Mouse (Mus musculus) kidney, embryonic 15.5 days (tissue): Measurements from ENCODE around the gene Gsk3a. TPM values are rescaled to one million over a fixed set of nuclear protein-coding genes. Genes with fewer than 3 reads are reported as not detected.
A peak's percentile ranks its signal among the peaks of the same experiment; 100 is the strongest.

ENCODE experiments used
- ATAC-seq: fragments of 200-750 bp; cut with Nextera tagmentation; replicated peaks from 2 replicates; pipeline ENCODE4 v1.8.0; 2017; ENCODE audit warnings: moderate TSS enrichment; ENCODE audit not compliant: low FRiP score
- H3K27ac ChIP-seq: fragments of 300-500 bp; sonication (generic); 2 replicates; pipeline ENCODE4 v1.5.1; 2015; ENCODE audit warnings: mild to moderate bottlenecking, inconsistent platforms
- H3K27me3 ChIP-seq: fragments of 300-500 bp; sonication (generic); 2 replicates; pipeline ENCODE4 v1.6.1; 2015; ENCODE audit warnings: inconsistent platforms
- H3K36me3 ChIP-seq: fragments of 300-500 bp; sonication (generic); 2 replicates; pipeline ENCODE4 v1.6.1; 2015; ENCODE audit warnings: inconsistent platforms
- H3K4me1 ChIP-seq: fragments of 300-500 bp; sonication (generic); 2 replicates; pipeline ENCODE4 v1.6.1; 2015; ENCODE audit warnings: inconsistent platforms
- H3K4me2 ChIP-seq: fragments of 300-500 bp; sonication (generic); 2 replicates; pipeline ENCODE4 v1.6.1; 2015; ENCODE audit warnings: moderate library complexity, mild to moderate bottlenecking, inconsistent platforms
- H3K4me3 ChIP-seq: fragments of 300-500 bp; sonication (generic); replicated peaks from 2 replicates; pipeline ENCODE4 v1.5.1; 2015; ENCODE audit warnings: mild to moderate bottlenecking, inconsistent platforms
- H3K9ac ChIP-seq: fragments of 300-500 bp; sonication (generic); 2 replicates; pipeline ENCODE4 v1.6.1; 2015; ENCODE audit warnings: mild to moderate bottlenecking, inconsistent platforms
- H3K9me3 ChIP-seq: fragments of 300-500 bp; sonication (generic); replicated peaks from 2 replicates; pipeline ENCODE4 v1.6.1; 2016; ENCODE audit warnings: inconsistent platforms
- WGBS: fragments of 180-500 bp; shearing (Covaris S2); methylation state at CpG from one replicate; pipeline ENCODE4 v1.1.7; 2015; ENCODE audit warnings: mixed read lengths; 5-methylcytosine and 5-hydroxymethylcytosine counted together
- polyA plus RNA-seq: library from polyadenylated mRNA; unstranded; fragments of >200 nt; fragmentation: Nextera tagmentation; extraction: Ambion mirVana; gene quantifications from 2 replicates; pipeline ENCODE4 v1.2.1, GENCODE M21; 2015

Gene Gsk3a
- polyA plus RNA-seq, 1 experiment from 2014 or later, result 12.1 TPM

GRCm38 (mm10) chr7:25251822-25252221 lies 14.2 kb upstream of the Gsk3a start:
- H3K4me1 ChIP-seq, result peaks cover 34% of the 10 kb centered on the region
- peak overlapping the region; percentile 98 for H3K27ac ChIP-seq
- WGBS, result 16% methylated on average over 8 of the region's 8 CpGs
- no peak for ATAC-seq
- H3K27me3 ChIP-seq, result no peaks in the 10 kb centered on the region
- H3K36me3 ChIP-seq, result no peaks in the 10 kb centered on the region
- H3K9ac ChIP-seq, result peak overlapping the region; percentile 56; the same call in 1 of the 2 replicates
- H3K4me2 ChIP-seq, result peak overlapping the region; percentile 94
- H3K9me3 ChIP-seq, result no peaks in the 10 kb centered on the region
- H3K4me3 ChIP-seq, result peak overlapping the region; percentile 76

DNA sequence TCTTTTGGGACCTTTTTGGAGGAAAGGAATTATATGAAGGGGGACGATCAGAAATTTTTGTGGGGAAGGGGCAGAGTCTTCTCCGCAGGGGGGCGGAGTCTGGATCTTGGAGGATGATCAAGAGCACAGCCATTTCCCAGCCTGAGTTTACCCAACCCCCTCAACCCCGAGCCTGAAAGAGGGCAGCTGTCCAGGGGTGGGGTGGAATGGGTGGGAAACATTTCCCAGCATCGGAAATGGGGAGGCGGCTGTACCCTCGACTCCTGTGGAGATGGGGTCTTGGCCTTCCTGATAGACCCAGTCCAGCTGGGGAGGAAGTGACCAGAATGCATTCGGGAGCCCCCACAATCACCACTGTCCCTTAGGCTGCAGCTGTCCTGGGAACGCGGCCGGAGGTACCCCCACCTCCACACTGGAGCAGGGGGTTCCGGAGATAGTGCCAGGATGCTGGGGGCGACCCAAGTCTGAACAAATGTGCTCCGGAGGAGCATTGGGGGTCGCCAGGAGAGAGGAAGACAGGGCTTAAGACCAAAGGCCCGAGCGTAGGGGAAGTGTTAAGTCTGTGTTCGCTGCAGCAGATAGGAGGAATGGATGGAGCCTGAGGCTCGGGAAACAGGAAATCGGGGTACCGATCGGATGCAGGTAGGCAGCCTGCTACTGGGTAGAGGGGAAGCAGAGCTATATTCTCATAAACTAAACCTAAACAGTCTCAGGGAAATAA lies 13.6 kb upstream of the Gsk3a start:
- 2% methylated on average over 22 of the region's 22 CpGs for WGBS
- Histone ChIP-seq H3K36me3 (peaks cover 2% of the 10 kb centered on the region; the same call in 1 of the 2 replicates), H3K27me3 (no peaks in the 10 kb centered on the region), H3K4me2 (peak overlapping the region; percentile 94), H3K27ac (peak overlapping the region; percentile 98), H3K9me3 (no peaks in the 10 kb centered on the region), H3K9ac (peak overlapping the region; percentile 56), H3K4me1 (peaks cover 39% of the 10 kb centered on the region), H3K4me3 (peak overlapping the region; percentile 76)
- ATAC-seq, result peak; percentile 28

- H3K27ac ChIP-seq, result peak within 1 kb of the TSS; percentile 98
- peak; percentile 78 for ATAC-seq
- no peaks in the 10 kb centered on the region for H3K27me3 ChIP-seq
- H3K4me2 ChIP-seq, result peak within 1 kb of the TSS; percentile 94
- no peaks in the 10 kb centered on the region for H3K9me3 ChIP-seq
- peaks cover 10% of the 10 kb centered on the region for H3K36me3 ChIP-seq
- peak within 1 kb of the TSS; percentile 76 for H3K4me3 ChIP-seq
- peaks cover 48% of the 10 kb centered on the region for H3K4me1 ChIP-seq
- WGBS, result under 1% methylated on average over 60 of the region's 81 CpGs
- peak within 1 kb of the TSS; percentile 75 for H3K9ac ChIP-seq
These were observed 12.7 kb upstream of the Gsk3a start, which contains the start of gene Erf for GRCm38 (mm10) chr7:25250141-25250972. Erf (minus strand) TSS chr7:25250761.

GRCm38 (mm10) chr7:25249314-25250140 lies 11.9 kb upstream of the Gsk3a start:
- 0% methylated on average over 50 of the region's 73 CpGs for WGBS
- Histone ChIP-seq H3K4me3 (peak overlapping the region; percentile 76), H3K4me1 (peaks cover 56% of the 10 kb centered on the region), H3K27ac (peak overlapping the region; percentile 98), H3K9me3 (no peaks in the 10 kb centered on the region), H3K4me2 (peak overlapping the region; percentile 94), H3K27me3 (no peaks in the 10 kb centered on the region), H3K9ac (peak overlapping the region; percentile 75), H3K36me3 (peaks cover 19% of the 10 kb centered on the region)
- peak; percentile 67 for ATAC-seq

DNA sequence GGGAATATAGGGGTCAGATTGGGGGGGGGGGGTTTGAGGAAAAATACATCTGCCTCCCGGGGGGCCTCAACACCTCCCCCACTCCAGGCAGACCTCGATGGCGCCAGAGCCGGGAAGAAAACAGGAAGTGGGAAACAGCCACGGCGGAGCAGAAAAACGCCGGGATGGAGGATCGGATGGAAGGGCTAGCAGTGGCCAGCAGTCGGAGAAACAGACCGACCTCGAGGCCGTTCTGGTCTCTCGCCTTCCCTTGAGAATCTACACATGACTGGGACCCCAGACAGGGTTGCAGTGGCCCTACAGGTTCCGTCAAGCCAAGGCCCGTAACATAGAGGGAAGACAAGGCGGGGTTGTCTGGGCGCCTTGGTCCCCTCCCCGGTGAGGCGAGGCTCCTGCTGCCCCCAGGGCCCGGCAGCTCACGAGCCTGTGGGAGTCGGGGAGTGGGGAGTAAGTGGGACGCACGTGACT lies 11.2 kb upstream of the Gsk3a start:
- peak overlapping the region; percentile 76 for H3K4me3 ChIP-seq
- H3K27ac ChIP-seq, result peak overlapping the region; percentile 98
- WGBS, result 0% methylated on average over 25 of the region's 25 CpGs
- H3K4me1 ChIP-seq, result peaks cover 63% of the 10 kb centered on the region
- H3K9ac ChIP-seq, result peak overlapping the region; percentile 75
- ATAC-seq, result no peak; the same call in 1 of the 2 replicates
- H3K9me3 ChIP-seq, result no peaks in the 10 kb centered on the region
- H3K4me2 ChIP-seq, result peak overlapping the region; percentile 94
- H3K36me3 ChIP-seq, result peaks cover 24% of the 10 kb centered on the region
- H3K27me3 ChIP-seq, result no peaks in the 10 kb centered on the region

GRCm38 (mm10) chr7:25248018-25248647 lies 10.5 kb upstream of the Gsk3a start:
- Histone ChIP-seq H3K27me3 (no peaks in the 10 kb centered on the region), H3K4me1 (peaks cover 68% of the 10 kb centered on the region), H3K4me2 (peak overlapping the region; percentile 94), H3K4me3 (peak overlapping the region; percentile 76), H3K36me3 (peaks cover 30% of the 10 kb centered on the region), H3K9me3 (no peaks in the 10 kb centered on the region), H3K9ac (peak overlapping the region; percentile 75), H3K27ac (peak overlapping the region; percentile 98)
- no peak; the same call in 1 of the 2 replicates for ATAC-seq
- 2% methylated on average over 18 of the region's 18 CpGs for WGBS

DNA sequence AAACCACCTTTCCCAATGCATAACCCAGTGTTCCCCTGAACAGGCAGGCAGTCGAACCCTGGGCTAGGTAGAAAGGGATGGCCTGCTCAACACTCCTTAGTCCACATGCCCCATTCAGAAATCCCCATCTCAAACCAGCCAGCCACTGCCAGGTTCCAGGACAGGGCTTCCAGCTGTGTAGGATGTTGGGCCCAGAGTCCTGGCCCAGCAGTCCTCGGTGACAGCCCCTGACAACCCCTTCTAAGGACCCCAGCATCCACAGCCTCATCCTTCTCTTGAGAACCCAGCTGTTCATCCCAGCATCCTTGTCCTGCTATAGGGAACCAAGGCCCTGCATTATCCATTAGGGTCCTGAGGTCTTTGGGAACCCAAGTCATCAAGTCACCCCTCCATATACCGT lies 9.8 kb upstream of the Gsk3a start:
- H3K27ac ChIP-seq, result peak overlapping the region; percentile 98
- WGBS, result 9% methylated on average over 3 of the region's 3 CpGs
- ATAC-seq, result no peak
- peak overlapping the region; percentile 76 for H3K4me3 ChIP-seq
- no peaks in the 10 kb centered on the region for H3K27me3 ChIP-seq
- peaks cover 36% of the 10 kb centered on the region for H3K36me3 ChIP-seq
- H3K4me2 ChIP-seq, result peak overlapping the region; percentile 94
- peak overlapping the region; percentile 75 for H3K9ac ChIP-seq
- peaks cover 69% of the 10 kb centered on the region for H3K4me1 ChIP-seq
- no peaks in the 10 kb centered on the region for H3K9me3 ChIP-seq

DNA sequence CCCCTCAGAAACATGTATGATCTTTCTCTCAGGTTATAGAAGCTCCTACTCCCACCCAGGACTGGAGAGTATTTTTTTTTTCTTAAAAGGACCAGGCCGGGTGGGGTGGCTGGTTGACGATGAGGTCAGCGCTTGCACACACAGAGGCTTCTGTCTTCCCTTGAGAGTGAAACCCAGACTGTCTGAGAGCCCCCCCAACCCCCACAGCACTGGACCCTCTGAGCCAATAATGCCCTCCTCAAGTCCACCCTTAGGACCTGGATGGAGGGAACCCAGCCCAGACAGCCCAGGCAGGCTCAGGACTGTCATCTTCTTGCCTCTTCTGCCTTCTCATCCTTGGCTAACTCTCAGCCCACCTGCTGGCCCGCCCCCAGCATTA lies 9.1 kb upstream of the Gsk3a start:
- H3K4me2 ChIP-seq, result peak overlapping the region; percentile 94
- peak overlapping the region; percentile 98 for H3K27ac ChIP-seq
- 24% methylated on average over 4 of the region's 4 CpGs for WGBS
- ATAC-seq, result no peak
- H3K4me3 ChIP-seq, result peak overlapping the region; percentile 76
- H3K27me3 ChIP-seq, result no peaks in the 10 kb centered on the region
- peaks cover 44% of the 10 kb centered on the region for H3K36me3 ChIP-seq
- H3K4me1 ChIP-seq, result peaks cover 64% of the 10 kb centered on the region
- H3K9me3 ChIP-seq, result no peaks in the 10 kb centered on the region
- H3K9ac ChIP-seq, result peak overlapping the region; percentile 75

DNA sequence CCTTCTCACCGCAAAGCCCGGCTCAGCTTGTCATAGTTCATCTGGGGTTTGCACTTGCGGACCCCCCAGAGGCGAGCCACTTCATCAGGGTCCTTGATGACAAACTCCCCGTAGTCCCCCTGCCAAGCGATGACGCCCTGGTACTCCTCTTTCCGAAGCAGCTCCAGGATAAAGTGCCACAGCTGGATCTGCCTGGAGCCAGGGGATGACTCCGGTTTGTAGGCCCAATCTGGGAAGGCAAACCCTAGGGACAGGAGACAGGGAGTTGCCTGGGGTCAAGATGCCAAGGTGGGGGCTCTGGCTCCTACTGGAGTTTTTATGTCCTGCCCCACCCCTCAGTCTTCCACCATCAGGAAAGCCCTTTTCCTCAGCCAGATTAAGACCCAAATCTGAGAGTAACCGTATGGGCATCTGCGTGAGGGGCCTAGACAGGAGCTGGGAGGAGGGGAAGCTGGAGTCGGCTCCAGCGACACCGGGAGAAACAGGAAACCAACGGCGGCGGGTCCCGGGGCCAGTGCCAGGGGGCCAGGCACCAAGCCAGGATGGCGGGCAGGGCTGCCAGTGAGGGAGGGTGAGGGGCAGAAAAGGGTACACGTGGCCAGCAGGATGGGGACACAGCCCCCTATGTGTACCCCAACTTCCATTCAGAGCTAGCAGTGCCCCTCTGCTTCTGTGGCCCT lies 8.6 kb upstream of the Gsk3a start:
- Histone ChIP-seq H3K4me3 (peak overlapping the region; percentile 76), H3K4me2 (peak overlapping the region; percentile 94), H3K36me3 (peaks cover 46% of the 10 kb centered on the region), H3K27ac (peak overlapping the region; percentile 98), H3K9ac (peak overlapping the region; percentile 75), H3K9me3 (no peaks in the 10 kb centered on the region), H3K4me1 (peaks cover 61% of the 10 kb centered on the region), H3K27me3 (no peaks in the 10 kb centered on the region)
- no peak for ATAC-seq
- 40% methylated on average over 20 of the region's 20 CpGs for whole genome bisulfite sequencing

- Histone ChIP-seq H3K9me3 (no peaks in the 10 kb centered on the region), H3K36me3 (peaks cover 46% of the 10 kb centered on the region), H3K4me1 (peaks cover 60% of the 10 kb centered on the region), H3K27ac (no peak overlapping the region), H3K27me3 (no peaks in the 10 kb centered on the region), H3K4me2 (no peak overlapping the region), H3K4me3 (no peak overlapping the region), H3K9ac (0 out of 2 replicates have a peak overlapping the region, but pooled peaks have one; percentile 7)
- ATAC-seq, result no peak
- 89% methylated on average over 30 of the region's 30 CpGs for WGBS
These were observed 7.1 kb upstream of the Gsk3a start for GRCm38 (mm10) chr7:25244562-25245369.
